Mouse (Mus musculus) right cerebral cortex, postnatal 14 days (tissue): ENCODE results near the gene Gm17467.
"Not testable (repeated sequence)": the region's sequence is repeated elsewhere in the genome, so short reads cannot be mapped to it uniquely, and the experiment has no call there.

Experiments used
- DNase-seq: peaks from one replicate; pipeline ENCODE4 v3.0.0; 2022

Gene Gm17467

GRCm38 (mm10) chrX:123704691-123705090, at the start of gene Gm17467:
TSS of gene Gm17467 (minus strand) at chrX:123704791.
- DNase-seq, result not testable (repeated sequence)
